8 mouse cellular contexts compared by ENCODE assay signal in genomic region chr7:132781130-132781814, GRCm38 (mm10). TPM values are rescaled to one million over a fixed set of nuclear protein-coding genes. Genes with fewer than 3 reads are reported as not detected.
DNase-seq lines count a peak whose midpoint lies in the region; ATAC-seq and TF ChIP-seq lines count a peak whose summit lies in the region.

No protein-coding gene starts in this region.

- H3K9me3 ChIP-seq in hindbrain, embryonic 15.5 days: no peaks in the 10 kb centered on the region

- H3K9ac ChIP-seq in hindbrain, embryonic 15.5 days: peak overlapping the region; percentile 5; the same call in 1 of the 2 replicates

- peak; percentile 81 for ATAC-seq in hindbrain, embryonic 15.5 days (ENCODE audit: low FRiP score, low read depth)

- H3K4me3 ChIP-seq in kidney, adult 2 months (ENCODE audit: insufficient read depth, low read depth, low read length): no peak overlapping the region
- no peak overlapping the region for H3K4me3 ChIP-seq in hindbrain, embryonic 15.5 days

- peak overlapping the region; percentile 68 for H3K27ac ChIP-seq in kidney, adult 2 months (ENCODE audit: insufficient read depth, low read depth, low read length)
- peak overlapping the region; percentile 72 for H3K27ac ChIP-seq in hindbrain, embryonic 15.5 days (replicated peaks)

- no peak for TF ChIP-seq POLR2A in kidney, adult 2 months (IDR thresholded peaks at IDR 0.05; ENCODE audit: low read depth, low read length)

- H3K27me3 ChIP-seq in kidney, adult 2 months (replicated peaks; ENCODE audit: control insufficient read depth, insufficient read depth, low read length): no peaks in the 10 kb centered on the region
- no peaks in the 10 kb centered on the region for H3K27me3 ChIP-seq in hindbrain, embryonic 15.5 days

- 32% methylated on average over 7 of the region's 7 CpGs for WGBS in kidney, adult 2 months
- 11% methylated on average over 7 of the region's 7 CpGs for WGBS in hindbrain, embryonic 15.5 days

- peaks cover 62% of the 10 kb centered on the region for H3K4me1 ChIP-seq in kidney, adult 2 months (ENCODE audit: control insufficient read depth, insufficient read depth, low read length)
- peaks cover 40% of the 10 kb centered on the region for H3K4me1 ChIP-seq in hindbrain, embryonic 15.5 days (replicated peaks)

- no peak for DNase-seq in kidney, adult 2 months
- no peak for DNase-seq in kidney, adult 18-20 months
- peak; percentile 72 for DNase-seq in embryo, embryonic 10.5 days (ENCODE audit: low spot score)
- peak; percentile 53 for DNase-seq in neural tube, embryonic 10.5 days (ENCODE audit: extremely low spot score, low spot score)
- no peak for DNase-seq in spleen, postnatal 10 days (ENCODE audit: low spot score in 2 of 2)
- DNase-seq in layer of hippocampus, adult 9-10 months (ENCODE audit: low spot score): no peak
- DNase-seq in c-Kit-positive CD71-positive TER-119-positive erythroid progenitor cells, embryonic 14.5 days (ENCODE audit: low spot score): no peak

- no peak for TF ChIP-seq CTCF in kidney, adult 2 months (conservative IDR thresholded peaks at IDR 0.05; ENCODE audit: insufficient read depth, insufficient read length, low read depth, low read length)

- H3K4me2 ChIP-seq in hindbrain, embryonic 15.5 days: 0 out of 2 replicates have a peak overlapping the region, but pooled peaks have one; percentile 10

- H3K36me3 ChIP-seq in kidney, adult 2 months (ENCODE audit: control insufficient read depth, insufficient read depth, low read length): no peaks in the 10 kb centered on the region; the same call in 1 of the 2 replicates
- no peaks in the 10 kb centered on the region for H3K36me3 ChIP-seq in hindbrain, embryonic 15.5 days

RNA-seq across cellular contexts. Expression of gene Fam53b, which starts 32.4 kb away (rescaled TPM):
- polyA plus RNA-seq in kidney, adult 2 months (2012; rRNA removed): 29.3 and 31.1 TPM in 2 replicates
- polyA plus RNA-seq in hindbrain, embryonic 15.5 days (2015; fragmentation: Nextera tagmentation; extraction: Ambion mirVana): 16.1 and 17.9 TPM in 2 replicates

Comparison
In these comparisons a context has a peak if more than half of its experiments do, and no peak if none do; other contexts are left out.
1. DNase-seq: peak in embryo, embryonic 10.5 days (single experiment) and neural tube, embryonic 10.5 days (single experiment); none in kidney, adult 2 months (single experiment), kidney, adult 18-20 months (single experiment), spleen, postnatal 10 days (0 of 2), layer of hippocampus, adult 9-10 months (single experiment) and c-Kit-positive CD71-positive TER-119-positive erythroid progenitor cells, embryonic 14.5 days (single experiment).